Mouse (Mus musculus) cerebellum, adult 2 months (tissue): ENCODE results near the gene Manf. TPM values are rescaled to one million over a fixed set of nuclear protein-coding genes. Genes with fewer than 3 reads are reported as not detected.

ENCODE experiments used
- DNase-seq, 2 experiments: peaks; one replicate each; pipeline ENCODE4 v3.0.0; 2021
- H3K27ac ChIP-seq: fragments of 200-500 bp; 2 replicates; pipeline ENCODE4 v1.5.1; 2012; ENCODE audit warnings: low read length, control low read depth, inconsistent platforms; ENCODE audit not compliant: insufficient read depth
- H3K27me3 ChIP-seq: fragments of 200-500 bp; 2 replicates; pipeline ENCODE4 v1.6.1; 2012; ENCODE audit warnings: inconsistent platforms, mild to moderate bottlenecking, low read length, moderate library complexity; ENCODE audit not compliant: control insufficient read depth, insufficient read depth
- H3K4me1 ChIP-seq: fragments of 200-500 bp; 2 replicates; pipeline ENCODE4 v1.6.1; 2011; ENCODE audit warnings: low read length; ENCODE audit not compliant: control insufficient read depth, insufficient read depth
- H3K4me3 ChIP-seq: fragments of 200-500 bp; replicated peaks from 2 replicates; pipeline ENCODE3; 2011; ENCODE audit warnings: mild to moderate bottlenecking, low read depth, low read length, control low read depth; ENCODE audit not compliant: insufficient read depth
- CTCF ChIP-seq: fragments of 200-500 bp; IDR thresholded peaks from 2 replicates; pipeline ENCODE4 v1.5.1; 2011; ENCODE audit warnings: low read depth, mild to moderate bottlenecking, control low read depth, low read length, moderate library complexity, borderline replicate concordance; ENCODE audit not compliant: insufficient read depth
- POLR2A ChIP-seq: fragments of 200-500 bp; IDR thresholded peaks from 2 replicates; pipeline ENCODE4 v1.6.1; 2011; ENCODE audit warnings: low read length, control low read depth, borderline replicate concordance; ENCODE audit not compliant: insufficient read depth
- WGBS: fragments of 180-500 bp; shearing (Covaris S2); methylation state at CpG from one replicate; pipeline ENCODE4 v1.1.7; 2018; 5-methylcytosine and 5-hydroxymethylcytosine counted together
- polyA plus RNA-seq: library from polyadenylated mRNA; depleted of rRNA; stranded (reverse); fragments of >200 nt; gene quantifications from 2 replicates; pipeline ENCODE4 v1.2.3, GENCODE M21; 2012

The Manf gene
- polyA plus RNA-seq, 1 experiment: 67.1 TPM

- H3K27me3 ChIP-seq: no peaks in the 10 kb centered on the region
Observed at GRCm38 (mm10) chr9:106903791-106904134, 12.0 kb upstream of the Manf start.

GRCm38 (mm10) chr9:106903099-106903790 lies 11.5 kb upstream of the Manf start:
- 80% methylated on average over 4 of the region's 4 CpGs for WGBS
- DNase-seq: no peak
- TF ChIP-seq CTCF (no peak), POLR2A (no peak)
- H3K4me3 ChIP-seq: no peak overlapping the region
- H3K4me1 ChIP-seq: no peaks in the 10 kb centered on the region
- H3K27ac ChIP-seq: no peak overlapping the region
- H3K27me3 ChIP-seq: no peaks in the 10 kb centered on the region

More at GRCm38 (mm10) chr9:106903791-106904134, 12.0 kb upstream of the Manf start:
- Histone ChIP-seq H3K27ac (no peak overlapping the region), H3K4me1 (no peaks in the 10 kb centered on the region), H3K4me3 (no peak overlapping the region)
- peak in 1 of 2 experiments; percentile 32 for DNase-seq
- no peak for TF ChIP-seq POLR2A
- 15% methylated on average over 1 of the region's 1 CpGs for WGBS

- H3K27ac ChIP-seq: no peak overlapping the region
- no peaks in the 10 kb centered on the region for H3K4me1 ChIP-seq
- DNase-seq: no peak
- WGBS: 91% methylated on average over 7 of the region's 7 CpGs
- H3K27me3 ChIP-seq: no peaks in the 10 kb centered on the region
- TF ChIP-seq POLR2A (no peak), CTCF (no peak)
- H3K4me3 ChIP-seq: no peak overlapping the region
Observed at GRCm38 (mm10) chr9:106901596-106901995, 9.8 kb upstream of the Manf start.

GRCm38 (mm10) chr9:106898901-106899300 lies 7.1 kb upstream of the Manf start:
- DNase-seq: no peak
- H3K4me1 ChIP-seq: no peaks in the 10 kb centered on the region
- 94% methylated on average over 1 of the region's 1 CpGs for WGBS
- H3K27ac ChIP-seq: no peak overlapping the region
- TF ChIP-seq CTCF (no peak), POLR2A (no peak)
- H3K4me3 ChIP-seq: no peak overlapping the region
- H3K27me3 ChIP-seq: no peaks in the 10 kb centered on the region

- WGBS: 50% methylated on average over 3 of the region's 3 CpGs
- no peaks in the 10 kb centered on the region for H3K27me3 ChIP-seq
- DNase-seq: no peak
- TF ChIP-seq CTCF (no peak), POLR2A (no peak)
- H3K27ac ChIP-seq: no peak overlapping the region
- H3K4me1 ChIP-seq: peaks cover 3% of the 10 kb centered on the region; the same call in 1 of the 2 replicates
- no peak overlapping the region for H3K4me3 ChIP-seq
Observed at GRCm38 (mm10) chr9:106893327-106893726, 1.5 kb upstream of the Manf start.

GRCm38 (mm10) chr9:106892552-106892875 lies 735 bp upstream of the Manf start:
- TF ChIP-seq POLR2A (no peak), CTCF (no peak)
- under 1% methylated on average over 9 of the region's 9 CpGs for WGBS
- H3K4me3 ChIP-seq: peak overlapping the region; percentile 86
- H3K27ac ChIP-seq: peak overlapping the region; percentile 60
- peaks cover 3% of the 10 kb centered on the region; the same call in 1 of the 2 replicates for H3K4me1 ChIP-seq
- DNase-seq: no peak
- no peaks in the 10 kb centered on the region for H3K27me3 ChIP-seq

GRCm38 (mm10) chr9:106891341-106891741 lies 438 bp downstream of the Manf start:
- Histone ChIP-seq H3K27me3 (no peaks in the 10 kb centered on the region), H3K27ac (peak overlapping the region; percentile 59), H3K4me3 (peak overlapping the region; percentile 79), H3K4me1 (peaks cover 3% of the 10 kb centered on the region; the same call in 1 of the 2 replicates)
- TF ChIP-seq CTCF (no peak), POLR2A (no peak)
- no peak for DNase-seq
- WGBS: under 1% methylated on average over 17 of the region's 17 CpGs

- WGBS: 42% methylated on average over 8 of the region's 8 CpGs
- DNase-seq: peak in 1 of 2 experiments; percentile 44
- Histone ChIP-seq H3K4me1 (peaks cover 3% of the 10 kb centered on the region; the same call in 1 of the 2 replicates), H3K27ac (no peak overlapping the region), H3K27me3 (no peaks in the 10 kb centered on the region), H3K4me3 (peak overlapping the region; percentile 79)
- no peak for TF ChIP-seq CTCF
- TF ChIP-seq POLR2A: no peak
Observed at GRCm38 (mm10) chr9:106890496-106891240, 1.1 kb downstream of the Manf start.
